Mouse (Mus musculus) lung, adult 2 months (tissue): ENCODE measurements at regions not wholly inside any gene's neighbourhood (a gene's known extent, or its start where the extent isn't known, plus 50 kb on each side); places are given as distances from the start of the nearest gene placed in this dataset.

Experiments used
- DNase-seq: peaks from one replicate; pipeline ENCODE4 v3.0.0; 2022
- H3K4me1 ChIP-seq: fragments of 200-500 bp; 2 replicates; pipeline ENCODE4 v1.6.1; 2011; ENCODE audit warnings: low read length; ENCODE audit not compliant: control insufficient read depth, insufficient read depth
- H3K4me3 ChIP-seq: fragments of 200-500 bp; replicated peaks from 2 replicates; pipeline ENCODE3; 2011; ENCODE audit warnings: low read depth, mild to moderate bottlenecking, control low read depth, low read length; ENCODE audit errors: extremely low read depth
- CTCF ChIP-seq: fragments of 200-500 bp; IDR thresholded peaks from 2 replicates; pipeline ENCODE4 v1.5.1; 2011; ENCODE audit warnings: mild to moderate bottlenecking, low read length, control low read depth; ENCODE audit not compliant: insufficient read depth
- POLR2A ChIP-seq: fragments of 200-500 bp; IDR thresholded peaks from 2 replicates; pipeline ENCODE4 v1.6.1; 2011; ENCODE audit warnings: low read depth, mild to moderate bottlenecking, control low read depth, low read length, borderline replicate concordance; ENCODE audit errors: extremely low read depth
- WGBS: fragments of 180-500 bp; shearing (Covaris S2); methylation state at CpG from one replicate; pipeline ENCODE4 v1.1.7; 2018; 5-methylcytosine and 5-hydroxymethylcytosine counted together

DNA sequence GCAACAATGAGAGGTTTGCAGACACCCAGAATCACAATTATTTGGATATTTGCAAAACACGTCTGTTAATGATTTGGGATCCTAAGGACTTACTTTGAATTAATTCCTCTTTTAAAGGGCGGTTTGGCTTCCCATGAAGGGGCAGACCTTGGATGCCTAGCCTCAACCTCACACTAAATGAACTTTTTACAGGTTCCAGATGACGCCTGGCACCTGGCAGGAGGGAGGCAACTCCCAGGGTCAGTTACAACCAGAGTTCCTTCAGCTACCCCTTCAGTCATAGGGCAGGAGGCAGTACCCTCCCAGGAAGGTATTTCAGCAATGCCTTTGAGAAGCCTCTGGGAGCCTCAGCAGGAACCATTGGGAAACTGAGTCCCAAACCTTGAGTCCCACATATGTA lies 57.9 kb upstream of the Stx18 start:
- no peaks in the 10 kb centered on the region for H3K4me1 ChIP-seq
- DNase-seq = no peak
- 78% methylated on average over 3 of the region's 3 CpGs for WGBS
- H3K4me3 ChIP-seq = no peak overlapping the region
- no peak for TF ChIP-seq CTCF
- TF ChIP-seq POLR2A = no peak

DNA sequence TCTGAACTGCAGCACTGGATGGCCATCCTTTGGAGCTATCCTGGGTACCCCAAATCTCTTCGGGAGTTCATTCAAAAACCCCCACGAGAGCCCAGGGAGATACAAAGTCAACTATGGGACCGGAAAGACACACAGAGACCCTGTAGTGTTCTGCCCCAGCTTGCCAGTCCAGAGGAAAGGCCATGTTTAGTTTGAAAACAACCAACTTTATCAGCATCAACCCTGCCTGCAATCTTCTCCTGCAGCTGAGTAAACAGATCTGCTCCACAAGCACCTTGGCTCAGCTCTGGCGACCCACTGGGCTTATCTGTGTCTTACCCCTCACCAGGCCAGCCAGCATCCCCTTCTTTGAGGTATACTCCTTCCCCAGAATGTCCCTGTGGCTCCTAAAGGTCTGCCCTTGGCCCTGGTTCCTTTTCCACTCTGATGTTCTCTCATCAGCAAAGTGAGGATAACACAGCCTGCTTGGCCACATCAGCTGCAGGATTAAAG lies 61.6 kb upstream of the Stx18 start:
- no peak for TF ChIP-seq POLR2A
- no peak for TF ChIP-seq CTCF
- no peak overlapping the region for H3K4me3 ChIP-seq
- WGBS = 11% methylated on average over 4 of the region's 4 CpGs
- no peak for DNase-seq
- no peaks in the 10 kb centered on the region for H3K4me1 ChIP-seq

DNA sequence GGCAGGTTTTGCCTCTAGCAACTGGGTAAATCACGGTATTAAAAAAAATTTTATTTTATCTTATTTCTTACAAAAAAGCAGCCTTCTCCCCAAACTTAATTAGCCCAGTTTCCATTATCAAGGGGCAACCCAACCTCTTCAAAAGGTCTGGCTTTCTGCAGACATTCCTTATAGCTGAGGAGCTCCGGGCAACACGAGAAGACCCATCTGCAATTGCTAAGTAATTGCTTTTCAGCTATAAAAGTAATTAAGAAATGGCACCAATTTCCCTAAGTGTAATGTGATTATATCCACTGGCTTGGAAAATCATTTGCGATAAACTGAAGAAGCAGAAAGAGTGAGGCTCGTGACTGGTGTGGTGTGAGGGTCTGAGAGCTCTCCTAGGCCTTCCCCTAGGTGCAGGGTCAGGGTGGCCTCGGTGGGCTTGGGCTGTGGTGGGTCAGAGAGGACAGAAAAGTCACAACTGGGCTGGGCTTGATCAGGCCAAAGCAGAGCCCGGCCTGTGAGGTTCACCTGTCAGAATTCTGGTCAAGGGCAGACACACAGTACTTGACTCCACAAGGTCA lies 65.5 kb upstream of the Stx18 start:
- no peak for TF ChIP-seq CTCF
- no peak for TF ChIP-seq POLR2A
- WGBS = 79% methylated on average over 7 of the region's 7 CpGs
- Histone ChIP-seq H3K4me3 (no peak overlapping the region), H3K4me1 (no peaks in the 10 kb centered on the region)
- no peak for DNase-seq

DNA sequence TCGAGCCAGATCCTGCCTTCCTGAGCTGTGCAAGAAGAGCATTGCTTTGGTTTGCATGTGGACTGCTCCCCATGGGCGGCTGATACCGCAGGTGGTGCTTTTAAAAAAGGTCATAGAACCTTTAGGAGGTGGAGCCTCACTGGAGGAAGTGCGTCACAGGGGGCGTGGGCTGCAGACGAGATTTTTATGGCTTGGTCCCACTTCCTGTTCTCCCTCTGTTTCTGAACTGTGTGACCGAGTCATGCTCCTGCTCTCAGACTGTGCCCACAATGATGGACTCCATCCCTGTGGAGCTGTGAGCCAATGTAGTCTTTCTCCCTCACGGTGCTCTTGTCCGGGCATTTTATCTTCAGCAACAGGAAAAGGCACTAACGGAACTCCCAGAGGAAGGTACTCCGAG lies 66.8 kb upstream of the Stx18 start:
- DNase-seq = no peak
- no peak for TF ChIP-seq POLR2A
- no peak for TF ChIP-seq CTCF
- 35% methylated on average over 11 of the region's 11 CpGs for WGBS
- Histone ChIP-seq H3K4me1 (no peaks in the 10 kb centered on the region), H3K4me3 (no peak overlapping the region)

DNA sequence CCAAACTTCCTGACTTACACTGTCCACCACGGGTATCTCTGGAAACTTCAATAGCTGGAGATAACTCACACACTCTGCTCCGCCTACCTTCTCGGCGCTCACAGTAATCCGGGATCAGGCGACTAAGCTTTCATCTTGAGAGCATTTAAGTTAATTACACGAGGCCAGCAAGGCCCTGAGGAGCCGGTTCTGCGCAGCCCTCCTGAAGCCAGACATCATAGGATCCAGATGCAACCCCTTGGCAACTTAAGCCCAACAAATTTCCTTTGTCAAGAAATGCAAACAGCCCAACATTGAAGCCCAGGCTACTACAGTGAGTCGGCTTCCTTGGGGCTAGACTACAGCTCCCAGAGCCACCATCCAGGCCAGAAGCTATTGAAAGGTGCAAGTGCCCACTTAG lies 69.9 kb upstream of the Stx18 start:
- TF ChIP-seq CTCF = no peak
- no peak for TF ChIP-seq POLR2A
- 18% methylated on average over 10 of the region's 10 CpGs for WGBS
- Histone ChIP-seq H3K4me1 (no peaks in the 10 kb centered on the region), H3K4me3 (no peak overlapping the region)
- no peak for DNase-seq

DNA sequence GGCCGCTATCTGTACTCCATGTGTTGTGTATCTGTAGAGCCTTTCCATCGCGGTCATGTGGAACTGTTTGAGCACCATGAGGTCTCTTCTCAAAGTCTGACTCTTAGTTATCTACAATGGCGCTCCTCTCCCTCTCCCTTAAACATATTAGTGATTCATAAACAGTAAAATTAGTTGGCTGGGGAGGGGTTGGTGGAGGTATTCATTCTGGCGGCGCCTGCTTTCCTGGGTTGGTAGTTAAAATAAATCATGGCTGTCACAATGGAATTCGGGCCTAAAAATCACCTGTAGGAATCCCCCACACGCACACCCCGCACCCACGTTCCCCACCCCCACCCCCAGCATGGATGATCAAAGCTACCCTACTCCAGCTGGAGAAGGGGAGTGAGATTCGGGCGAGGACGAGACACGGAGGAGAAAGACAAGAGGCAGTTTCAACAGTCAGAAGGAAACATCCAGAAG lies 70.6 kb upstream of the Stx18 start:
- Histone ChIP-seq H3K4me1 (no peaks in the 10 kb centered on the region), H3K4me3 (no peak overlapping the region)
- 2% methylated on average over 14 of the region's 14 CpGs for WGBS
- DNase-seq = no peak
- TF ChIP-seq CTCF (no peak), POLR2A (no peak)

DNA sequence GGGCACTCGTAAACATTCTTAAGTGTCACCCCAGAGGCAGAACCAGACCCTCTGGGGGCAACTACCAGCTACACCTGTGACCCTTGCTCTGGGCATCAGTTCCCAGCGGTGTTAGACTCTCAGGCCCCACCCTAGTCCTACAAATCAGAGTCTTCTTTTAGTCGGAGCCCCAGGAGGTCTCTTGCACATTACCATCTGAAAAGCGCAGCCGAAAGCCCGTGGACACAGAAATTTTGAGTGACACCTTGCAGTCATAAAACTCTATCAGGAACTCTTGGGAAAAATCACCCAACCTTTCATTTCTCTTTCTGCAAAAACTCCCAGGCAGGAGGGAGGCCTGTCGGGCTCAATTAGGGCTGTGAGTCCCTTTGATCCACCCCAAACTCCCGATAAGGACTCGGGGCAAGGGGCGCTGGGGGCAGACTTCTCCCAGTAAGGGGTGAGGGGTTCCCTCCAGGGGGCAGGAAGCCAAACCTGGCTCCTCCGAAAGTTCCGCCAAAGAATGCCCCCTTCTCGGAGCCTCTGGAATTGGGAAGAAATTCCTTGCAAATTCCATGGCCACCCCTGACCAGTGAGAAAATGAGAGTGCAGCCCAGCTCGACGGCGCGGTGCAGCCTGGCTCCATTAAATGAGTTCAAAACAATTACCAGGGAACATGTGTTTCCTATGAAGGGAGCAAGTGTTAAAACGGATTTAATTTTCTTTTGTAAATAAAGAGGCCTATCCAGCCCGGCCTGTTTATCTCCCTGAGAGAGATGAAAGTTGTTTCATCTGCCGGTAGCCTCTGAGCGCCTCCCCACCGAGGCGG lies 71.2 kb upstream of the Stx18 start:
- 13% methylated on average over 23 of the region's 23 CpGs for WGBS
- DNase-seq = no peak
- Histone ChIP-seq H3K4me1 (no peaks in the 10 kb centered on the region), H3K4me3 (no peak overlapping the region)
- TF ChIP-seq POLR2A = no peak
- no peak for TF ChIP-seq CTCF

DNA sequence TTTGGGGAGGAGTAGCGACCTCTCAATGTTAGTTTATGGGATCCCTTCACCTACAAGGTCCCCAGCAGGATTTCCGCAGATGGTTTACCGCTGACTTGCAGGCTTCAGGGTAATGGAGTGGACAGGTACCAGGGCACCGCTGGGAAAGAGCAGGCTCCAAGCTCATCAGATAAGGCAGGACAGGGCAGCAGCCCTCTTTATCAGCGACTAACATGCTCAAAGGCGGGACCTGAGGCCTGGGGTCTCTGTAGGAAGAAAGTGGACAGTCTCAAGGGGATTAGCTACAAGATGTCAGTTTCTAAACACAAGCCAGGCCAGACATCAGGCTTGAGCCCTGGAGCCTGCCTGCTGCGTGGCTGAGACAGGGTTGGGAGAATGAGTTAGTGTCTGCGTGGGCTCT lies 74.9 kb upstream of the Stx18 start:
- no peak for DNase-seq
- H3K4me3 ChIP-seq = no peak overlapping the region
- H3K4me1 ChIP-seq = no peaks in the 10 kb centered on the region
- TF ChIP-seq POLR2A = no peak
- WGBS = 62% methylated on average over 8 of the region's 8 CpGs

DNA sequence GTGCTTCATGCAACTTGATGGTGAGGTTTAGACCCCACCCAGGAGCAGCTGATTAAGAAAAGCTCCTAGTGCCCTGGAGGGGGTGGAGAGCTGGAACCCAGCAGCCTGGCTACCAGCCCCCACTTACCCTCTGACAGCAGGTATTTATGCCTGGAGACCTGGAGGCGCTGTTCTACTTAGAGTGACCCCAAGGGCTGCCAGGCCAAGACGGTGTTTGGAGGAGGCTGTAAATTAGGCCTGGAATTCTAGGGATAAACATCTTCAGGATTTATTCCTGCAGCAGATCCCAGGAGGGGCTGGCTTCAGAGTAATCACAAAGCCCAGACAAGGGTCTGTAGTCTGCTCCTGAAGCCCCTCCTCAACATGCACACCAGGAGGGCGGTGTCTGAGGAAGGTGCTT lies 76.0 kb upstream of the Stx18 start:
- DNase-seq = no peak
- 55% methylated on average over 3 of the region's 3 CpGs for WGBS
- no peak for TF ChIP-seq POLR2A
- no peak for TF ChIP-seq CTCF
- Histone ChIP-seq H3K4me1 (no peaks in the 10 kb centered on the region), H3K4me3 (no peak overlapping the region)

DNA sequence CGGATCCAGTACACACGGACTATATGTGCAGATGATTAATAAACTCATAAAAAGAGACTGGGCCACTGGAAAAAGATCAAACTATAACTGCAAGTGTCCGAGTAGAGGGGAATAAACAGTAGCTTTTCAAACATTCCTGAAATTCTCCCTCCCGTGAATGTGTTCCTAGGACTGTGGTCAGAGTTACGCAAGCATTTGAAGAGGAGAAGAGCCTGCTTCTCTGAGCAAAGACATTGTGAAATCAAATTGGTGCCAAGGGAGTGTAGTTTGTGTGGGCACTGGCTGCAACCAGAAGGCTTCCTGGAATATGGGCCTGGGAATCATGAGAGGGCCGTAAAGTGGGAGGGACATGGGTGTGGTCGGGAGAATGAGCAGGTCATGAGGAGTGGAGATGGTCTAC lies 78.3 kb upstream of the Stx18 start:
- TF ChIP-seq POLR2A (no peak), CTCF (no peak)
- WGBS = 52% methylated on average over 7 of the region's 7 CpGs
- DNase-seq = peak; percentile 22
- no peak overlapping the region for H3K4me3 ChIP-seq
- H3K4me1 ChIP-seq = no peaks in the 10 kb centered on the region
